Mouse (Mus musculus) CH12.LX (cell line): ENCODE measurements around the gene Tub. TPM values are rescaled to one million over a fixed set of nuclear protein-coding genes. Genes with fewer than 3 reads are reported as not detected.

Source experiments
- DNase-seq: peaks from one replicate; pipeline ENCODE4 v3.0.0-alpha.2; 2013; ENCODE audit errors: extremely low read depth
- H3K27ac ChIP-seq: 2 replicates; pipeline ENCODE4 v1.5.1; 2012; ENCODE audit warnings: low read depth, mild to moderate bottlenecking, control low read depth, moderate library complexity; ENCODE audit not compliant: insufficient read depth
- H3K27me3 ChIP-seq: replicated peaks from 2 replicates; pipeline ENCODE3; 2012; ENCODE audit warnings: inconsistent platforms
- H3K36me3 ChIP-seq, 2 experiments: replicated peaks in 1 of 2; 2 replicates each; pipeline versions ENCODE3 to v1.6.1; 2012; ENCODE audit warnings: inconsistent platforms in 1 of 2, low read length in 1 of 2, mild to moderate bottlenecking in 1 of 2, mixed read lengths in 1 of 2, moderate library complexity in 1 of 2; ENCODE audit not compliant: control insufficient read depth in 1 of 2, insufficient read depth in 1 of 2
- H3K4me1 ChIP-seq, 2 experiments: 2 replicates each; pipeline ENCODE4 v1.6.1; 2012; ENCODE audit warnings: inconsistent platforms in 1 of 2, moderate library complexity in 1 of 2; ENCODE audit not compliant: insufficient read depth in 2 of 2, control insufficient read depth in 1 of 2
- H3K4me2 ChIP-seq: 2 replicates; pipeline ENCODE4 v1.6.1; 2012; ENCODE audit warnings: low read depth, mild to moderate bottlenecking, control low read depth; ENCODE audit not compliant: poor library complexity, insufficient read depth, severe bottlenecking
- H3K4me3 ChIP-seq, 3 experiments: fragments of 150-350 bp in 1 of 3; sonication (generic) in 1 of 3; replicated peaks in 1 of 3; 2 replicates each; pipeline versions ENCODE3 to v1.5.1; 2011 to 2012; ENCODE audit warnings: low read depth in 2 of 3, low read length in 2 of 3, mild to moderate bottlenecking in 2 of 3, moderate library complexity in 2 of 3, control low read depth in 1 of 3, improper control_type of control experiment in 1 of 3, inconsistent platforms in 1 of 3, mixed read lengths in 1 of 3; ENCODE audit not compliant: poor library complexity in 1 of 3
- H3K79me2 ChIP-seq: replicated peaks from 2 replicates; pipeline ENCODE4 v1.6.1; 2012; ENCODE audit warnings: mild to moderate bottlenecking, moderate library complexity; ENCODE audit not compliant: control insufficient read depth, poor library complexity, insufficient read depth, severe bottlenecking; ENCODE audit errors: extremely low read depth
- H3K9ac ChIP-seq: 2 replicates; pipeline ENCODE4 v1.6.1; 2012; ENCODE audit warnings: low read depth, mild to moderate bottlenecking, control low read depth, moderate library complexity; ENCODE audit not compliant: insufficient read depth
- H3K9me3 ChIP-seq: replicated peaks from 2 replicates; pipeline ENCODE3; 2012; ENCODE audit warnings: low read length, inconsistent platforms, mixed read lengths
- CHD1 ChIP-seq: IDR thresholded peaks from 2 replicates; pipeline ENCODE4 v1.6.1; 2012; ENCODE audit warnings: low read depth, low read length, improper control_type of control experiment, inconsistent platforms
- CHD2 ChIP-seq: IDR thresholded peaks from 2 replicates; pipeline ENCODE4 v1.6.1; 2011; ENCODE audit warnings: low read length, improper control_type of control experiment
- ETS1 ChIP-seq: conservative IDR thresholded peaks from 2 replicates; pipeline ENCODE4 v1.6.1; 2012; ENCODE audit warnings: low read depth, mild to moderate bottlenecking, inconsistent platforms, low read length, improper control_type of control experiment, moderate library complexity
- HCFC1 ChIP-seq: IDR thresholded peaks from 2 replicates; pipeline ENCODE4 v1.6.1; 2012; ENCODE audit warnings: low read depth, mild to moderate bottlenecking, inconsistent platforms, low read length, improper control_type of control experiment
- JUN ChIP-seq: IDR thresholded peaks from 2 replicates; pipeline ENCODE4 v1.6.1; 2011; ENCODE audit warnings: low read depth, mild to moderate bottlenecking, low read length, improper control_type of control experiment, moderate library complexity; ENCODE audit not compliant: insufficient read depth
- JUND ChIP-seq: conservative IDR thresholded peaks from 2 replicates; pipeline ENCODE4 v1.6.1; 2011; ENCODE audit warnings: low read depth, low read length, improper control_type of control experiment
- MAFK ChIP-seq: IDR thresholded peaks from 2 replicates; pipeline ENCODE4 v1.6.1; 2011; ENCODE audit warnings: low read length, improper control_type of control experiment; ENCODE audit not compliant: insufficient replicate concordance
- MEF2A ChIP-seq: IDR thresholded peaks from 2 replicates; pipeline ENCODE4 v1.6.1; 2014; ENCODE audit warnings: low read depth, mild to moderate bottlenecking, inconsistent platforms, low read length, improper control_type of control experiment, borderline replicate concordance
- POLR2A ChIP-seq: IDR thresholded peaks from 2 replicates; pipeline ENCODE4 v1.6.1; 2011; ENCODE audit warnings: low read depth, mild to moderate bottlenecking, improper control_type of control experiment, low read length
- RCOR1 ChIP-seq: conservative IDR thresholded peaks from 2 replicates; pipeline ENCODE4 v1.6.1; 2012; ENCODE audit warnings: low read depth, mild to moderate bottlenecking, inconsistent platforms, low read length, improper control_type of control experiment
- SIN3A ChIP-seq: IDR thresholded peaks from 2 replicates; pipeline ENCODE4 v1.6.1; 2012; ENCODE audit warnings: low read length, improper control_type of control experiment, inconsistent platforms
- TCF12 ChIP-seq: IDR thresholded peaks from 2 replicates; pipeline ENCODE4 v1.6.1; 2014; ENCODE audit warnings: low read depth, mild to moderate bottlenecking, inconsistent platforms, low read length, improper control_type of control experiment
- UBTF ChIP-seq: IDR thresholded peaks from 2 replicates; pipeline ENCODE4 v1.6.1; 2012; ENCODE audit warnings: low read depth, mild to moderate bottlenecking, inconsistent platforms, low read length, improper control_type of control experiment, moderate library complexity
- USF1 ChIP-seq: IDR thresholded peaks from 2 replicates; pipeline ENCODE4 v1.6.1; 2014; ENCODE audit warnings: low read depth, mild to moderate bottlenecking, inconsistent platforms, low read length, improper control_type of control experiment
- ZKSCAN1 ChIP-seq: IDR thresholded peaks from 2 replicates; pipeline ENCODE4 v1.6.1; 2012; ENCODE audit warnings: low read depth, inconsistent platforms, low read length, improper control_type of control experiment, borderline replicate concordance
- dilution Hi-C: fragments of 300-500 bp; cut with MboI; formaldehyde crosslinking; loops from 2 replicates; pipeline ENCODE4 v1.14.3; 2020; ENCODE audit warnings: low sequenced_read_pairs; ENCODE audit not compliant: extremely low pct_unique_long_range_greater_than_20kb, extremely low pct_ligation_motif_present
- in situ Hi-C: fragments of 300-500 bp; cut with MboI; formaldehyde crosslinking; loops from 3 replicates; pipeline ENCODE4 v1.14.3; 2019; ENCODE audit warnings: low sequenced_read_pairs, low pct_ligation_motif_present, low pct_unique_long_range_greater_than_20kb, mixed read lengths
- polyA plus RNA-seq: library from polyadenylated mRNA; unstranded; fragments of >175 nt; gene quantifications from 2 replicates; pipeline ENCODE4 v1.2.1, GENCODE M21; 2012; ENCODE audit warnings: low read depth; ENCODE audit not compliant: insufficient read length
- total RNA-seq, 2 experiments: library from RNA; depleted of rRNA; stranded (reverse); fragments of 300-350 nt in 1 of 2; fragments of >200 nt in 1 of 2; gene quantifications; 2 replicates each; pipeline ENCODE4 v1.2.3; 2012 to 2014

Gene Tub
- total and polyA plus RNA-seq, 3 experiments: 0.13 TPM; not detected in 2

DNA sequence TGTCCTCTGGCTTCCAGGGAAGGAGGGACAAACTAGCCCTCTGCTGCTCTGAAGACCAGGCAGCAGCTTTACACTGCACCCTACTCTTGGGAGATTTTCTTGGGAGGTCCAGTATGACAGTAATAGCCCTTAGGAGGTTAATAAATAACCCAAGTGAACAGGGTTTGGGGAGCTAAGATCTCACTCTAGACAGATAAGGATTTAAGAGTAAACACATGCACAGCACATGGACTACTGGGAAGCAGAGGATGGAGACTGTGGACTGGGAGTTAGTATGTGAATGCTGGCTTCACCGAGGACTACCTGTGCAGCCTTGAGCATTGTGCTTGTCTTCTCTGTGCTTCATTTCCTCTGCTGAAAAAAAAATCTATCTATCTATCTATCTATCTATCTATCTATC is 59.1 kb downstream of the Tub start:
- Histone ChIP-seq H3K4me3 (no peak overlapping the region), H3K27me3 (peaks cover 61% of the 10 kb centered on the region), H3K9ac (no peak overlapping the region), H3K27ac (no peak overlapping the region), H3K36me3 (no peaks in the 10 kb centered on the region), H3K79me2 (no peaks in the 10 kb centered on the region), H3K4me2 (no peak overlapping the region), H3K9me3 (no peaks in the 10 kb centered on the region), H3K4me1 (no peaks in the 10 kb centered on the region)
- DNase-seq: no peak
- TF ChIP-seq POLR2A (no peak), MEF2A (no peak), CHD1 (no peak), RCOR1 (no peak), USF1 (no peak)
- dilution Hi-C loops: no loop called here
- in situ Hi-C loops: no loop called here

DNA sequence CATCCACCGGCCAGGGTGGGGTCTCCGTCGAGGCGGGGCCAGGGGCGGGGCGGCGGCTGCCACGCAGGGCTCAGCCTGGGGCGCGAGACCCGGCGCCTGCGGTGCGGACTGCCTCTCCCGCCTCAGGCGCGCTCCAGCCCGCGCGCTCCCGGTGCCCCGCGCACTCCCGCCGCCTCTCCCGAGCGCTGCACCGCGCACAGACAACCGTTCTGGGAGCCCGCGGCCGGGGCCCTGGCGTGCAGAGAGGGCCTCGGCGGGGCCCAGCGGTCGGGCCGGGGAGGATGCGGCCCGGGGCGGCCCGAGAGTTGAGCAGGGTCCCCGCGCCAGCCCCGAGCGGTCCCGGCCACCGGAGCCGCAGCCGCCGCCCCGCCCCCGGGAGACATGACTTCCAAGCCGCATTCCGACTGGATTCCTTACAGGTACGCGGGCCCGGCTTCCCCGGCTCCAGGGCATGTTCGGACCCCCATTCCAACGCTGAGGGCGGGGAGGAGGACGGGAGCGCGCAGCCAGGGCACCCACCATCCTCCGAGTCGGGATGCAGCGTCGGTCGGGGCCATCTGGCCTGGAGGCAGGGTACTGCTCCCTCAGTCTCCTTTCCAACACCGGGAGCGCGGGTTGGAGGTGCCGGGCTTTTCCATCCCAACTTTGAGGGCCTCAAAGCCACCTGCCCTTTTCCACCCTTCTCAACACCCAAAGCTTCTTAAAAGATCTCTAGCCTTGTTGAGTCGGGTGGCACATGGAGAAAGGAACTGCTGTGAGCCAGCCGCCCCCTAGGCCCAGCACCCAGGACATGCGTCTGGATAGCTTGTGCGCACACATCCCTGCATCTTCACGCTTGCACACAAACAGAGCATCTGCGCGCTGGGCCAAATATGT is 60.8 kb downstream of the Tub start:
- Histone ChIP-seq H3K4me2 (no peak overlapping the region), H3K4me3 (no peak overlapping the region), H3K9me3 (no peaks in the 10 kb centered on the region), H3K79me2 (no peaks in the 10 kb centered on the region), H3K27ac (no peak overlapping the region), H3K27me3 (peaks cover 52% of the 10 kb centered on the region), H3K36me3 (no peaks in the 10 kb centered on the region), H3K4me1 (no peaks in the 10 kb centered on the region), H3K9ac (no peak overlapping the region)
- dilution Hi-C loops: no loop called here
- TF ChIP-seq JUND (no peak), RCOR1 (no peak), ETS1 (no peak), ZKSCAN1 (no peak), HCFC1 (no peak), TCF12 (no peak), UBTF (no peak), MAFK (no peak), CHD2 (no peak), JUN (no peak), SIN3A (no peak)
- in situ Hi-C loops: no loop called here
- DNase-seq: no peak
